Mouse (Mus musculus) urinary bladder, adult 18-20 months (tissue): ENCODE results near the gene Ubtd1.

ENCODE experiments used
- DNase-seq, 2 experiments: peaks; one replicate each; pipeline ENCODE4 v3.0.0; 2022; ENCODE audit warnings: low spot score in 2 of 2, mixed read lengths in 2 of 2

Ubtd1 gene

GRCm38 (mm10) chr19:41993484-41993883, 11.9 kb downstream of the Ubtd1 start:
- peak; percentile 41 to 67 for DNase-seq

DNA sequence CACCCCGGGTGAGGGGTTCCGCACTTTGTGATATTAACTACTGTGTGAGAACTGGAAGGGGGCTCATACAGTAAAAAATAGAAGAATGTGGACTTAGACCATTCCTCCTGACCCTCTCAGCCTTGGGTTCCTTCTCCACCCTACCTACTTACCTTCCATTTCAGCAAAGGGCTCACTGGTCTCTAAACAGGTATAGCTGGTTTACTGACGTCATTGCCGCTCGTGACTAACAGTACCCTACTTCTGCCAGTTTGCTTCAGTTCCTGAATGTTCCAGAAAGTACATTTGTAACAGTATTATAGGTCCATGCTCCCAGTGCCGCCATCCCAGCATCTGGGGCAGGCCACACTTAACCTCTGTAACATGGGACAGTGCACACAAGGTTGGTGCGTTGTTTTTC, 12.5 kb downstream of the Ubtd1 start:
- DNase-seq, result peak in 1 of 2 experiments; percentile 54

- DNase-seq, result no peak
Observed at GRCm38 (mm10) chr19:41995483-41995882, 13.9 kb downstream of the Ubtd1 start.

DNA sequence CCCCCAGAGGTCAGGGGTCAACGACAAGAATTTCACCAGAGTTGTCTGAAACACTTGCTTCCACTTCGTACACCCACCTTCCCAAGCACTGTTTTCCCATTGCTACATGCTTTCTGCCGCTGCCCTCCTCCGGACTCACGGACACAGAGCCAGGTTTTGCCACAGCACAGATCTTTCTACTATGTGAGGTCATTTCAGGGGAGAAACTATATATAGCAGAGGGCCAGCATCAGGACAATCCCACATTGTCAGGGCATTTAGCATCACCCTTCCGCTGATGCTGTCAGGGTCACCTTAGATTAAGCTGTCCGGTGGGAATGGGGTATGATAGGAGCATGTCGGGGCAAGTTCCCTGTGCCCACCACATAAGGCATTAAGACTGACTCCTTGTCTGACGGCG, 15.5 kb downstream of the Ubtd1 start:
- DNase-seq, result no peak

- DNase-seq, result no peak
Observed at GRCm38 (mm10) chr19:41998770-41999548, 17.4 kb downstream of the Ubtd1 start.

DNA sequence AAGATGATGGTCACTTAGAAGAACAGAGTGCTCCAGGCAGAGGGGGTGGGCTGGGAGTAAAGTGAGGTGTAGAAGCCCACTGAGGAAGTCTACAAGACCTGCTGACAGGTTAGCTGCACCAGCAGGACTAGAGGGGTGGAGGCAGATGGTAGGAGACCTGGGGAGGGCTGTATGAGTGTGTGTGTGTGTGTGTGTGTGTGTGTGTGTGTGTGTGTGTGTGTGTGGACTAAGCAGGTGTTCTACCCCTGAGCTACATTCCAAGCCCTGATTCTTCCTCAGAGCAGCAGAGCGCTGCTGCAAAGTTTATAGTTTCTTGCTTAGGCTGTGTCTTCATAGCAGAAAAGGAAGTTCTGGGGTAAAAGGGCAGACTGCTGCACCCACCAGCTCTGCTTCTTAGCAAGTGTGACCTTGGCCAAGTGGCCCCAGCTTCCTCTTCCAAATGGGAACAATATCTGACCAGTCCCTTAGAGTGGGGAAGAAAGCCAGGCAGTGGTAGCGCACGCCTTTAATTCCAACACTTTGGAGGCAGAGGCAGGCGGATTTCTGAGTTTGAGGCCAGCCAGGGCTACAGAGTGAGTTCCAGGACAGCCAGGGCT, 18.2 kb downstream of the Ubtd1 start:
- no peak for DNase-seq

DNA sequence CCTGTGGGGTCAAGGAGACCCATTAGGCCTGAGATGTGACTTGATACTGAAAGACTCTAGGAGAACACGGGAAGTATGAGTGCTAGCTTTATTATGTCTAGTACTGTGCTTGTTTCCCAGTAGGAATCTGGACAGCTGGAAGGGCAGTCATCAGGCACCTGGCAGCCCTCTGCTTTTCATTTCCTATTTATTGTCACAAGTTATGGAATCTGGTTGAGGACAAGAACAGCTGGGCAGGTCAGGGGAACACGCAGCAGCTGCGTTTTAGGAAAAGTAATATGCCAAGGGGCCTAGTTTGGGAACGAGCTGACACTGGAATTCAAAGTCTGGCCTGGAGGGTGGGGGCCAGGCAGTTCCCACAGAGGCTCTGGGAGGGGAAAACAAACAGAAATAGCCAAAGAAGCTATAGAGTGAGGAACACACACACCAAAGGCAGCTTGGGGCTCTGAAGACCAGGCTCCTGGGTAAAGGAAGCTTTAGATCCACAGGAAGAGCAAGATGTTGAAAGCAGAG, 18.9 kb downstream of the Ubtd1 start:
- no peak for DNase-seq

DNA sequence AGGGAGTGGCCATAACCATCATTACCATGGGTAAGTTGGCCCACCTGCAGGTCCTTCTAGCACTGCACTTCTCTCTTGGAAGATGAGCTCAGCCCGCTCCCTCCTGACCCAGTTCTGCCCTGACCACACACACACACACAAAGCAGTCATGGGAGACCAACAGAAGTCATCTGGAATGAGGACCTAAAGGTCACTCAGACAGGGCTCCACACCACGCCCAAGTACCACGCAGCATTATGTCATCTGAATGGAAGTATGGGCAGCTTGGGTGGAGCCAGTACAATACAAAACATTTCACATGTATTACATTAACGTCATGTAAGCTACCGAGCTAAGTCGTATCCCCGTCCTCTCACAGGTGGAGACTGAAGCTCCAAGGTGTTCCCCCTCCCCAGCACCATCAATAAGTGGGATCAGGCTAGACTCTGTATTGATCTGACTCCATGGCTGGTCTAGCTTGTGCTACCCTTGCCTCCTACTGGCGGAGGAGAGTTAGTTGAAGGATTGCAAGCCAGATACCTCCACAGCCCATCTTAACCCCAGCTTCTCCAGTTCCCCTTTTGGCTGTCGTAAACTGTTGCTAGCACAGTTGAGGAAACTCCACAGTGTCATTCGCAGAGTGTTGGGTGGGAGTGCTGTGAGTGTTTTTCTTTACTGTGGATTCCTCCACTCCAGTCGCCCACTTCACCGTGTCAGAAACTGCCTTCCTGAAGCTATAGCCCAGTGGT, 19.9 kb downstream of the Ubtd1 start:
- DNase-seq, result no peak

DNA sequence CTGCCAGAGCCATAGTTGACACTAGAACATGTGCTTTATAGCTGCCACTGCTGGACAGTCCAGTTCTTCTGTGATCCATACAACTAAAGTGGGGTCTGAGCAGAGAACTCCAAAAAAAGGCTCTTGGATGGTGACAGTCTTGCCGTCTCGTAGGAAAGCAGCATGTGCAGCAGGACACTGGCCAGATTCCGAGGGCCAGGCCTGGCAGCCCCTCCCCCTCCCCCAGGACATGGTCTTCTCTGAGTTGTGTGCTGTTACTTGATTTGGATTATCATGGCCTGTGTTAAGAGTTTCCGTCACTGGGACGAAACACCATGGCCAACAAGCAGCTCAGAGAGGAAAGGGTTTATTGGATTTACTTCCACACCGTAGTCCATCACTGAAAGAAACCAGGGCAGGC, 22.7 kb downstream of the Ubtd1 start:
- no peak for DNase-seq

DNA sequence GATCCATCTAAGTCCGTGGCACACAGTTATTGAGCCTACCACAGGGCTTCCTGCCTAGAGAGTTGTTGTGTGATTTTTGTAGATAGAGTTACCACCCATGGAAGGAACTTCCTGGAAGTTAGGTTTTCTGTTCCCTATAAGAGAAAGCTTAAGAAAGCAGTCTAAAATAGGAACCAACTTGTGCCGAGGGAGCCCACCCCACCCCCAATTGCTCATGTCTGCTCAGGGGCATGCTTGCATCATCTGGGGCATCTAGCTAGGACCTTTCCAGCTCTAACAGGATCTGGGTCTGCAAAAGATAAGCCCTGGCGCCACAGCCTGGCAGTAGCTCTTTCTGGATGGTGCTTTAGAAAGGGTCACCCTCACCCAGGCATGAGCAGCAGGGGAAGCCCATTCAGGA, 24.1 kb downstream of the Ubtd1 start:
- no peak for DNase-seq

DNA sequence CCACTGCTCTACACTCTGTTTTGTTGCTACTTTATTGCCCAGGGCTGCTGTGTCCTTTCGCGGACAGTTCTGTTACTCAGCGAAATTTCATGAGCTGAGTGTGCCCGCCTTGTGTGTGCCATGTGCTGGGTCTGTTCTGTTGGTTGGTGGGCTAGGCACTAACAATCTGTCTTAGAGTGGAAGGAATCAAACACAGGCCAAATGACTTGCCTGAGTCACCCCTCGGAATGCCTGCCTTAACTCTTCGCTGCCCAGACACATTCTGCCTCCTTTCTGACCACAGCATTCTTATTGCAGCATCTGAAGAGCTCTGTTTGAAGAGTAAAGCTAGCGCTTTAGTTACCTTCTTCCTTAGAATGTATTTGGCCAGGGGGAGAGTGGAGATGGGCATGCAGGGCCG, 25.0 kb downstream of the Ubtd1 start:
- DNase-seq, result no peak

DNA sequence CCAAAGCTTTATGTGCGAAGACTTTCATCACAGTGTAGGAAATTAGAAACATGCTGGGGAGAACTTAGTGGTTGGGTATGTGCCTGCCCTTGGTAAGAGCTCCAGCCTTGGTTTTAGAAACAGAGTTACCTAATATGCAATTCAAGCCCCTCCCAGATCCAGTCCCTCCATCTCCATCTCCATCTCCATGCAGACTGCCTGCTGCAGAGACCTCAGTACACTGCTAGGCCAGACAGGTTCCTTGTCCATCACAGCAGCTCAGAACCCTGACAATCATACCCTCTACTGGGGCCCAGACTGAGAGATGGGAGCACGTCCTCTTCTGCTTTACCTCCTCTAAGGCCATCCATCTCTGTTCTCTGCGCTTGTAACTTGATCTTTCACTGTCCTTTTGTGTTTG, 27.0 kb downstream of the Ubtd1 start:
- DNase-seq, result no peak

DNA sequence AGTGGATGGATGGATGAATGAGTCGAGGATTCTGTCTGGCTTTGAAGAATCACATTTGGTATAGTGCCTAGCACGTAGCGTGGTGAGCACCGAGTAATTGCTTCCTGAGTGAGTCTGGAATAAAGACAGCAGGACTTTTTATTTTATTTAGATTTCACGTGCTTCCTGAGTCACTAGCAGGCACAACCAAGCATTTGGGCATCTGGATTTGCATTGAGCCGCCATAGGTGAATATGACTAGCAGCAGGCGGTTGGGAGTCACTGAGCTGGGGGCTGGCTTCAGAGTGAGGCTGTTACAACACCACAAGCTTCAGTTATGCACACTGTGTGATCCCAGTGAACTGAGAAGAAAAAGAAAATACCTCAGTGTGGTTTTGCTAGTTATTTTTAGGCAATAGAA, 27.5 kb downstream of the Ubtd1 start:
- no peak for DNase-seq

DNA sequence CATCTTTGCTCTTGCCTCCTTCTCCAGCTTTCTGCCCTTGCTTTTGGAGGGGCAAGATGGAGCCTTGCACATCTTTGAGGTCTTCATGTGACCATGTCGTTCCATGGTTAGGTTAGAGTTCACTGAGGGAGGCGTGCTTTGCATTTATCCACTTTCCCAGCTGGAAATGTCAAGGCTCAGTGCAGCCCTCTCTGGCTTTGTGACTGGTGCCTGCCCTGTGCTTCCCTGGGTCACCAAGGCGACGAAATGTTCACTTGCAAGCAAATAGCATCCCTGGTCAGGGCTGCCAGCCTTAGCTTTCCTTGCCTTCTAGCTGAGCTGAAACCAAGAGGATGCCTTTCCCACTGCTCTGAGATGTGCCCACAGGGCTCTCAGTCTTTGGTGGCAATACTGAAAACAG, 28.9 kb downstream of the Ubtd1 start:
- no peak for DNase-seq

DNA sequence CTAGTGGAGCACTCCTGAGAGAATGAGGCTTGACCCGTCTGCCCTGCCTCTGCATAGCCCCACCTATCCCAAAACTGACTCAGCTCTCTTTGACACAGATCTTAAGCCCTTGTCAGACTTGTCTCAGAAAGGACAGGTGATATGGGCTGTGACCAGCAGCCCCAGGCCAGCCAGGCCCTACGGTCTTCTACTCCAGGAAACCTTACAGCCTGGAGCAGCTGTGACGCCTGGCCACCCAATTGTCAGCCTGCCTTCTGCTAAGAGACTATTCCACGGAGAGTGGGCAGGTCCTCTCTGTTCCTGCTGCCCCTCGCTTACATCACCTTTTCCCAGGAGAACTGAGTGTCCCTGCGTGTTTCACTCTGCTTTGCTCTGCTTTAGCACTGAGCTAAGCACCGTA, 29.6 kb downstream of the Ubtd1 start:
- DNase-seq, result no peak

DNA sequence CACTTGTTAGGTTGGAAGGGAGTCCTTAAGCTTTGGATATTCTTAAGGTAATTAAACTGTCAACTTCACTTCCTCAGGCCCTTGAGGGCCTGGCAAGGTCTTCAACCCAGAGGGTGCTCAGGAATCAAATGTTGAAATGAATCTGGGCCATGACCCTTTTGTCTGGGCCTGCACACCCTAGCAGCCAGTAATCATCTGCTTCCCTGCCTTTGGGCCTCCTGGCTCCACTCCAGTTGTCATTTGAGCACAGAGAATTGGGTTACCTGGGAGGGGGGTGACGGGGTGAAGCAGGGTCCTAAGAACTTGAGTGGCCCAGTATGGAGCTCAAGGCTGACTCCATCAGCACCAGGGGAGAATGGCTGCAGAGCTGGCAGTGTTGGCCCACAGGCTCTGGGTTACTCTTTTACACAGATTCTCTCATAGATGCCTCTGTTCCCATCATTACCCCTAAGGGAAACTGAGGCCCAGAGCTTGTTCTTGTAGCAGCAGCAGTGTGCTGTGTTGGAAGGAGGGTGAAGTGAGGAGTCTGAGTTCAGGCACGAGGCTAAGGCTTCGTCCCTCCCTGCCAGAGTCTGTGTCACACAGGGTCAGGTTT, 32.8 kb downstream of the Ubtd1 start:
- DNase-seq, result no peak

- no peak for DNase-seq
Observed at GRCm38 (mm10) chr19:42015001-42015400, 33.4 kb downstream of the Ubtd1 start.

DNA sequence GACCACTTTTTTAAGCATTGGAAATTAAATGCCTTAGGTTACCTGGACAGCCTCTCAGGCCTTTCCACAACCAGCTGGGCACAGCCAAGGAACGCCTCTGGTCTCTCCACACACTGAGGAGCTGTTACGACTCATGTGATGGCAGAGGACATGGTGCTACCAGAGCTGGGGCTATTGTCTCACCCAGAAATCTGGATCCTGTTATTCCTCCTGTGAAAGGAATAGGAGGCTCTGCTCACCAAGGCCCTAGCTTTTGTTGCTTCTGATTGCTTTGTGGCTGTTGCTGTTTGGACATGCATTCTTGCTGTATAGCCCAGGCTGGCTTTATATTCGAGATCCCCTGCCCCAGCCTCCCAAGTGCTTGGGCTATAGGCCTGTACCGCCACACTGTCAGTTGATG, 34.7 kb downstream of the Ubtd1 start:
- no peak for DNase-seq

DNA sequence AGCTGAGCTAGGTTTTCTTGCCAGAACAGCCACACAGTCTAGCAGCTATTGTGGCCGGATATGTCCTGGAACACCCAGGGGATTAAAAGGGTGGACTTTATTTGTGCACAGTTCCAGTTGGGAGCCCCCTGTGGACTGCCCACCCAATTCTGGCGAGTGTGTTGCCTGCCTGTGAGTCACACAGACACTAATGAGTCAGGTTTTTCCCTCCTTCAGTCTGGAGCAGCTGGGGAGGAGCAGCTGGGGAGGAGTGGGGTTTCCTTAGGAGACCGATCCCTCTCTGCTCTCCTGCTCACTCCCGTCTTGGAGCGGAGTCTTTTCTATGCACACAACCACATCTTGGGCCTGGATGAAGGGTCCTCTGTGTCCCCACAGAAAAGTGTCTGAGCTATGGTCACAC, 35.3 kb downstream of the Ubtd1 start:
- DNase-seq, result peak in 1 of 2 experiments; percentile 44

- peak in 1 of 2 experiments; percentile 80 for DNase-seq
Observed at GRCm38 (mm10) chr19:42017399-42018247, 36.1 kb downstream of the Ubtd1 start.

DNA sequence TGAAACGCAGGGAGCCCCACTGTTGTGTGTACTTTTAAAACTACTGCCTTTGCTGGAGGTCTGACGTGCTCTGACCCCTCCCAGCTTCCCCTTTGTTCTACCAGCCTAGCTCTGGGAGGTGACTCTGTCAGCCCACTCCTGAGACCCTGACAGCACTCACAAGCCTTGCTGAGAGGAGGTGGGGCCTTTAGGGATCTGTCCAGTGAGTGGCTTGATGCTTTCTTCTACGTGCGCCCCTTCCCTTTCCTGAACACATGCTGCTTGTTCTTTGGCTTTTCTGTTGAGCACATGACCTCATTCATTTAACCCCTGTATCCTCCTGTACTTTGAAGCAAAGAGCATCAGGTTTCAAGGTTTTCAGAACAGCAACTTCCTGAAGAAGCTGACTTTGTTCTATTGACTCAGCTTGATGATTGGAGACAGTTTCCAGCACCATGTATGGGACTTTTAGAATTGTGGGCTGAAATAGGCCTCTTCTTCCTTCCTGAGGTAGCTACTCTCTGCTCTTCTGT, 37.5 kb downstream of the Ubtd1 start:
- no peak for DNase-seq
